Mouse (Mus musculus) lung, embryonic 15.5 days (tissue): ENCODE results near the gene Pck1. TPM values are rescaled to one million over a fixed set of nuclear protein-coding genes. Genes with fewer than 3 reads are reported as not detected.

Experiments
- ATAC-seq: fragments of 200-750 bp; cut with Nextera tagmentation; 2 replicates; pipeline ENCODE4 v1.8.0; 2017; ENCODE audit warnings: moderate number of reproducible peaks, borderline replicate concordance; ENCODE audit not compliant: low FRiP score, low TSS enrichment; ENCODE audit errors: extremely low read depth
- H3K27ac ChIP-seq: fragments of 300-500 bp; sonication (generic); 2 replicates; pipeline ENCODE4 v1.5.1; 2015; ENCODE audit warnings: moderate library complexity, mild to moderate bottlenecking, inconsistent platforms
- H3K27me3 ChIP-seq: fragments of 300-500 bp; sonication (generic); 2 replicates; pipeline ENCODE4 v1.6.1; 2015; ENCODE audit warnings: inconsistent platforms
- H3K36me3 ChIP-seq: fragments of 300-500 bp; sonication (generic); 2 replicates; pipeline ENCODE4 v1.6.1; 2015; ENCODE audit warnings: inconsistent platforms
- H3K4me1 ChIP-seq: fragments of 300-500 bp; sonication (generic); 2 replicates; pipeline ENCODE4 v1.6.1; 2015; ENCODE audit warnings: inconsistent platforms
- H3K4me2 ChIP-seq: fragments of 300-500 bp; sonication (generic); 2 replicates; pipeline ENCODE4 v1.6.1; 2015; ENCODE audit warnings: inconsistent platforms, mild to moderate bottlenecking, moderate library complexity
- H3K4me3 ChIP-seq: fragments of 300-500 bp; sonication (generic); 2 replicates; pipeline ENCODE4 v1.5.1; 2015; ENCODE audit warnings: mild to moderate bottlenecking, inconsistent platforms
- H3K9ac ChIP-seq: fragments of 300-500 bp; sonication (generic); 2 replicates; pipeline ENCODE4 v1.6.1; 2015; ENCODE audit warnings: inconsistent platforms
- H3K9me3 ChIP-seq: fragments of 300-500 bp; sonication (generic); 2 replicates; pipeline ENCODE4 v1.6.1; 2016; ENCODE audit warnings: inconsistent platforms
- WGBS: fragments of 180-500 bp; shearing (Covaris S2); methylation state at CpG from one replicate; pipeline ENCODE4 v1.1.7; 2015; 5-methylcytosine and 5-hydroxymethylcytosine counted together
- polyA plus RNA-seq: library from polyadenylated mRNA; unstranded; fragments of >200 nt; fragmentation: Nextera tagmentation; extraction: Ambion mirVana; gene quantifications from 2 replicates; pipeline ENCODE4 v1.2.1, GENCODE M21; 2015

Gene Pck1
- polyA plus RNA-seq, 1 experiment from 2014 or later = 0.10 TPM

DNA sequence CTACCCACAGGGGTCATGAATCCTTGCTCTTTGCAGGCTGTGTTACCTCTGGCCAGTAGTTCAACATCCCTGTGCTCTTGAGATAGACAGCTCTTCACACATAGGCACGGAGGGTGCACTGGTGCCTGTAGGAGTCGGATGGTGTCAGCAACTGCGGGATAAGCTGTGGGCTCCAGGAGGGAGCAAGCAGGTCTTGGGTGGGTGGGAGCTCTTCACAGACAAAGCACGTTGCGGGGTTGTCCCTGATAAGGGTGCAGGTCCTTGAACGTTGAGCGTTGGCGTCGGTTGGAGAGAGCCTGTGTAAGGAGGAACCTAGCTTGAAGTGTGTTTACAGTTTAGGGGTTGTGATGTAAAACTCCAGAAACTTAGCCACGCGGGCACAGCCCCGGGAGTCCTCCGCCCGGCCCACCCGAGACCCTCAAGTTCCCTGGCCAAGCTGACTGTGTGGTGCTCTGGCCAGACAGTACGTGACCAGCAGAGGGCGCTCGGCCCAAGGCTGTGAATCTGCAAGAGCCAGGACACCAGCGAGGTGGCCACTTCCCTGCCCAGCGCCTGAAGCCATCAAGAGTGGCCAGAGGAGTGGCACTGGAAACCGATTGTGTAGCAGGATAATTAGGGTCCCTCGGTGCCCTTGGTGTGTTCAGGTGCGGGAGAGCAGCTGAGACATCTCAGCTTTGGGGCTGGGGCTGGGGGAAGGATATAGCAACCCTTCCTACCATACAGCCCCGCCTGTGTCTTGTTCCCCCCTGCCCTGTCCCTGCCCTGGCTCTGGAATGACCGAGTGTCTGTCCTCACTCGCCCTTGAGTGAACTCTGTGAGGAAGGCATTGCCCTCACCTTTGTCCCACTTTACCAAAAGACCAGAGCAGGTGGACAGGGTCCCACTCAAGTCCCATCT lies 33.4 kb downstream of the Pck1 start:
- H3K4me1 ChIP-seq = no peaks in the 10 kb centered on the region
- peaks cover 18% of the 10 kb centered on the region; the same call in 1 of the 2 replicates for H3K27me3 ChIP-seq
- no peak overlapping the region for H3K9ac ChIP-seq
- H3K27ac ChIP-seq = no peak overlapping the region
- H3K4me2 ChIP-seq = 0 out of 2 replicates have a peak overlapping the region, but pooled peaks have one; percentile 16
- WGBS = 19% methylated on average over 26 of the region's 26 CpGs
- H3K36me3 ChIP-seq = no peaks in the 10 kb centered on the region
- no peak overlapping the region for H3K4me3 ChIP-seq
- H3K9me3 ChIP-seq = no peaks in the 10 kb centered on the region
- no peak for ATAC-seq

DNA sequence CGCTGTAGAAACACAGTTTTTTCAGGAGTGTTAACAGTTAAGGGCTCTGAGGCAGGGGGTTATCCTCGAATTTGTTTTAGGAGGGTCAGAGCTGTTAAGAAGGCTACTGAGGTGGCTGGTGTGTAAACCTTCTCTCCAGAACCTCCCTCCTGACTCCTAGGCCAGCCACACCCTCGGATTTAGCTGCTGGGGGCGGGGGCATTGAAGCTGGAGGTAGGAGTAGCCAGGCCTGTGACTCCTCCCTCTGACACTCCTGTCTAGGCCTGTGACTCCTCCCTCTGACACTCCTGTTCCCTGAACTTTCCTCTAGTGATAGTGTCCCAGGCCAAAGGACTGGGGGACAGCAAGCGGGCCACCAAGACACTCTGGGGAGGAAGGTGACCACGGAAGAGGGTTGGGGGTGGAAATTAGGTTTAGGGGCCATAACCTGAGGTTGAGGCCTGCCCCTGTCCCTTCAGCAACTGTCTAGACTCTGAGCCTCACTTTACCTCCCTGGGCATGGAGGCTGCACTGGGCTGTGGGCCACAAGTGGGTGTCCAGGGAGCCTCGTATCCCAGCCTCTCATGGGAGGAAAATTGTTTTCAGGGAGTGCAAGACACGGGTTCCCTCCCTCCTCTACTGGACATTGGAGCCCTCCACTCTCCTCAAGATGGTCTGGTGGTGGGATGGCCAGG lies 34.5 kb downstream of the Pck1 start:
- Histone ChIP-seq H3K9ac (no peak overlapping the region), H3K4me3 (no peak overlapping the region), H3K9me3 (no peaks in the 10 kb centered on the region), H3K4me2 (no peak overlapping the region), H3K36me3 (no peaks in the 10 kb centered on the region), H3K27me3 (peaks cover 18% of the 10 kb centered on the region; the same call in 1 of the 2 replicates), H3K27ac (no peak overlapping the region), H3K4me1 (no peaks in the 10 kb centered on the region)
- WGBS = 32% methylated on average over 8 of the region's 8 CpGs
- ATAC-seq = no peak

DNA sequence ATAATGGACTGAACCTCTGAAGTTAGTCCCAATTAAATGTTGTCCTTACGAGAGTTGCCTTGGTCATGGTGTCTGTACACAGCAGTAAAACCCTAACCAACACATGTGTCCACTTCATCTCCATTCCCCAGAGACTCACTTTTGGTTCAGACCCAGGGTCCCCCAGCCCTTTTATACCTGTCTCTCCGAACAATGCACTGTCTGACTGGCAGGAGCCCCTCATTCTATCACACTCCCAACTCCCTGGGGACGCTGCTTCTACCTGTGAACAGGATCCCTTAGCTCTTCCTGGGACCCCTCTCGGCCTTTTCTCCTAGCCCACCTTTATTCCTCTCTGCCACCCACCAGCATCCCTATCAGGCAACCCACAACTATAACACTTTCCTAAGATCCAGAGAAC lies 41.9 kb downstream of the Pck1 start:
- Histone ChIP-seq H3K9ac (no peak overlapping the region), H3K36me3 (no peaks in the 10 kb centered on the region), H3K4me3 (no peak overlapping the region), H3K27ac (no peak overlapping the region), H3K4me1 (no peaks in the 10 kb centered on the region), H3K27me3 (no peaks in the 10 kb centered on the region), H3K4me2 (no peak overlapping the region), H3K9me3 (no peaks in the 10 kb centered on the region)
- no peak for ATAC-seq
- 76% methylated on average over 4 of the region's 4 CpGs for WGBS

DNA sequence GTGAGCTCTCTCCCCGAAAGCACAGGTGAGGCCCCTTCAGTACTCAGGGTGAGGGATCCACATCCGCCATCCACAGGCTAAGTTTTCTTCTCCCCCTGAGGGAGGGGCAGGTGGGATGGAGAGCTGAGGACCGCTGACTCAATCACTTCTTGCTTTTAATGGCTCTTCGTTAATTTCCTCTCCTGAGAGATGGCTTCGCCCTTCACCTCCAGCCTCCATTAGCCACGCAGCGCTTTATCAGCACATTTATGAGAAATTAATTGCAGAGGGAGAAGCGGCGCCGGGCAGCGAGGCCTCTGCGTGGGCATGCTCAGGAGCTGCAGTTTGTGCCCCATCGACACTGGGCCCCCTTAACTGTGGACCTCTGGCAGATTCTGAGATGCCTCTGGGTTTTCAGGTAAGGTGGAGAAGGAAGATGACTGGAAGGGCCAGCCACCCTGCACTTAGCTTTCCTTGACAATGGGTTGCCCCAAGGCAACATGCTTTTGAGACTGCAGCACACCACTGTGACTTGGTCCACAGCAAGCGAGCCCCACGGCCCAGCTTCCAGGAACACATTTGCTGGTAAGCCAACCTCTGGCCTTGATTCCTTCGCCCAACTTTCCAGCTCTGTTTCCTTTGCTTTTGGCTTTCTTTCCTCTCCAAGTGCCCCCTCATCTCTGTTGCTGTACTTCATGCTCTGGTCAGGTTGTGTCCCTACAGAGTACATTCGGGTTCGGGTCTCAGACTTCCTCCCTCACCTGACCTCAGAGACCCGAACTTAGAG lies 50.3 kb downstream of the Pck1 start:
- no peak for ATAC-seq
- Histone ChIP-seq H3K27ac (no peak overlapping the region), H3K27me3 (no peaks in the 10 kb centered on the region), H3K36me3 (no peaks in the 10 kb centered on the region), H3K4me1 (no peaks in the 10 kb centered on the region), H3K9ac (no peak overlapping the region), H3K9me3 (no peaks in the 10 kb centered on the region), H3K4me2 (no peak overlapping the region), H3K4me3 (no peak overlapping the region)
- 85% methylated on average over 19 of the region's 19 CpGs for WGBS

DNA sequence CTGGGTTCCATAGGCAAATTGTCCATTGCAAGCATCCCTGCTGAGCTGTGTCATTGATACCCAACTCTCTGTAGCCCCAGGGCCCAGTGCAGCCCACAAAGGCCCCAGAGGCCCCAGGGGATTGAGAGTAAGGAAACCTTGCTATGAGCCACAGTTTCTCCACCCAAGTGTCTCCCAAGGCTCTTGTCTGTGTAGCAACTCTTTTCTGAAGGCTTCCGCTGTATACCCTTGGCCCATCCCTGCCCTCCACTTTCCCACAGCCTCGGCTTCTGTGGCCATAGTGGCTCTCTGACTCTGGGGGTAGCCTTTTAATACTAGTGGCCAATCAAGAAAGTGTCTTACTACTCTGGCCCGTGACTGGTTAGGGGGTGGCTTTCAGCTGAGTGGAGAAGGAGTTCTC lies 50.9 kb downstream of the Pck1 start:
- Histone ChIP-seq H3K36me3 (no peaks in the 10 kb centered on the region), H3K4me3 (no peak overlapping the region), H3K9me3 (no peaks in the 10 kb centered on the region), H3K9ac (no peak overlapping the region), H3K4me2 (no peak overlapping the region), H3K27ac (no peak overlapping the region), H3K4me1 (no peaks in the 10 kb centered on the region), H3K27me3 (no peaks in the 10 kb centered on the region)
- no peak for ATAC-seq
- 85% methylated on average over 3 of the region's 3 CpGs for WGBS

DNA sequence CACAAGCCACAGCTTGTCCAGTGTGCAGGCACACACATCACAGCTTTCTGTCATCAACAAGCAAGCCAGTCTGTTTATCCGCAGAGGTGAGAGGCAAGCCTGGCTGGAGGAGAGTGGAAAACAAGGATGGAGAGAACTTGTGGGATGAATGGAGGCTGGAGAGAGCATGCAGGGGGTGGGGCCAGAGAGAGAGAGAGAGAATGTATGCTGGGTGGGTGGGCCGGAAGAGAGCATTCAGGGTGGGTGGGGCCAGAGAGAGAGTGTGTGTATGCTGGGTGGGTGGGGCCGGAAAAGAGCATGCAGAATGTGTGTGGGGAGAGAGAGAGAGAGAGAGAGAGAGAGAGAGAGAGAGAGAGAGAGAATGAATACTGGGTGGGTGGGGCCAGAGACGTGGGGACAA lies 51.8 kb downstream of the Pck1 start:
- H3K4me2 ChIP-seq = no peak overlapping the region
- H3K9me3 ChIP-seq = no peaks in the 10 kb centered on the region
- no peak overlapping the region for H3K4me3 ChIP-seq
- no peak overlapping the region for H3K27ac ChIP-seq
- no peaks in the 10 kb centered on the region for H3K27me3 ChIP-seq
- H3K36me3 ChIP-seq = no peaks in the 10 kb centered on the region
- H3K9ac ChIP-seq = no peak overlapping the region
- ATAC-seq = peak; percentile 43; the same call in 1 of the 2 replicates
- no peaks in the 10 kb centered on the region for H3K4me1 ChIP-seq
- WGBS = 46% methylated on average over 4 of the region's 4 CpGs

DNA sequence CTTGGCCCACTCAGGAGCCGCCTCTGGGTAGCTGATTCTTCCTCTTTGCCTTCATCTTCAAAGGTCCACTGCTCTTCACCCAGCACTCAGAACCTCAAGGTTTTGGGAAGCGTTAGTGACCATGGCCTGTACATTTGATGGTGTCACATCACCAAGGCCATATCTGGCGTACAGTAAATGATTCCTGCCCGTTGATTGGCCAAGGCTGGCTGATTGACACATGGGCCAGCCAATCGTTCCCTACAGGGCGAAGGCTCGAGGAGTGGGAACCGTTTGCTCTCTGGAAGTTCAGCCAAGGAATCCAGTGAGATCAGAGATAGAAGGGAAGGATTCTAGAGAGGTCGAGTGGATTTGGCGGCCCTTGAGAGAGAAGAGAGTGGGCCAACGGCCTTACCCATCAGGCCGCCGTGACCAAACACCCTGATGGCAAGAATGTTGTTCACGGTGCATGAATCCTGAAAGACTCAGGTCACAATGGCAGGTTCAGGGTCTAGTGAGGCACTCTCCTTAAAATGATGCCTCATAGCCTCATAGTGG lies 52.8 kb downstream of the Pck1 start:
- Histone ChIP-seq H3K27ac (no peak overlapping the region), H3K27me3 (no peaks in the 10 kb centered on the region), H3K4me1 (no peaks in the 10 kb centered on the region), H3K36me3 (no peaks in the 10 kb centered on the region), H3K4me2 (no peak overlapping the region), H3K9me3 (no peaks in the 10 kb centered on the region), H3K4me3 (no peak overlapping the region), H3K9ac (no peak overlapping the region)
- ATAC-seq = no peak
- 92% methylated on average over 14 of the region's 14 CpGs for WGBS

DNA sequence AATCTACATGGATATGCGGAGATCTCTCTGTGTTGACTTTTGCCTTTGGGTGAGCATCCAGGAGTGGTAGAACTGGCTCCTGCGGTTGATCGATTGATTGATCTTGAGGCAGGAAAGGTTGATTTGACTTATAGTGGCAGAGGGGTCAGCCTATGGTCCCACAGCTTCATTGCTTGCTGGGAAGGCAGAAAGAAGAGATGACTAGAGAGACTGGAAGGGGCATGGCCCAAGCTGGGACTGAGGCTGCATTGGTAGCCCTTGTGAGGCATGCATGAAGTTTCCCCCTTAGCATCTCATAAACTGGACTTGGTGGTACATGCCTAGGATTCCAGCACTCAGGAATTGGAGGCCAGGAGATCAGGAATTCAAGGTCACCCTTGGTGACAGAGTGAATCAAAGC lies 54.2 kb downstream of the Pck1 start:
- no peak overlapping the region for H3K4me2 ChIP-seq
- no peaks in the 10 kb centered on the region for H3K9me3 ChIP-seq
- no peak overlapping the region for H3K27ac ChIP-seq
- 0 out of 2 replicates have a peak, but pooled peaks cover 3% of the 10 kb centered on the region for H3K27me3 ChIP-seq
- H3K4me1 ChIP-seq = no peaks in the 10 kb centered on the region
- H3K4me3 ChIP-seq = no peak overlapping the region
- ATAC-seq = no peak
- no peaks in the 10 kb centered on the region for H3K36me3 ChIP-seq
- H3K9ac ChIP-seq = no peak overlapping the region
- 91% methylated on average over 3 of the region's 3 CpGs for WGBS

Other genes with a start within 250 kb of the Pck1 start
- 6.7 and 7.8 TPM in 2 replicates for gene Bmp7, start 212.7 kb upstream of the Pck1 start, polyA plus RNA-seq
- 0.06 and 0.22 TPM in 2 replicates for gene Spo11, start 175.3 kb upstream of the Pck1 start, polyA plus RNA-seq
- gene Rae1, start 152.9 kb upstream of the Pck1 start, polyA plus RNA-seq = 122 and 123 TPM in 2 replicates
- gene Rbm38, start 132.6 kb upstream of the Pck1 start, polyA plus RNA-seq = 32.0 and 33.3 TPM in 2 replicates
- 0.07 and 0.08 TPM in 2 replicates for gene Ctcfl, start 33.5 kb upstream of the Pck1 start, polyA plus RNA-seq
- gene Zbp1, start 65.9 kb downstream of the Pck1 start, polyA plus RNA-seq = 0.43 and 0.95 TPM in 2 replicates
- gene Pmepa1, start 123.5 kb downstream of the Pck1 start, polyA plus RNA-seq = 7.3 and 7.7 TPM in 2 replicates